Mouse (Mus musculus): ENCODE data around the gene Prom1. TPM values are rescaled to one million over a fixed set of nuclear protein-coding genes. Genes with fewer than 3 reads are reported as not detected.
"Not testable (repeated sequence)": the region's sequence is repeated elsewhere in the genome, so short reads cannot be mapped to it uniquely, and the experiment has no call there.

The Prom1 gene
- 8.0 and 8.1 TPM in 2 replicates for polyA plus RNA-seq (2015; fragmentation: Nextera tagmentation; extraction: Ambion mirVana)

DNA sequence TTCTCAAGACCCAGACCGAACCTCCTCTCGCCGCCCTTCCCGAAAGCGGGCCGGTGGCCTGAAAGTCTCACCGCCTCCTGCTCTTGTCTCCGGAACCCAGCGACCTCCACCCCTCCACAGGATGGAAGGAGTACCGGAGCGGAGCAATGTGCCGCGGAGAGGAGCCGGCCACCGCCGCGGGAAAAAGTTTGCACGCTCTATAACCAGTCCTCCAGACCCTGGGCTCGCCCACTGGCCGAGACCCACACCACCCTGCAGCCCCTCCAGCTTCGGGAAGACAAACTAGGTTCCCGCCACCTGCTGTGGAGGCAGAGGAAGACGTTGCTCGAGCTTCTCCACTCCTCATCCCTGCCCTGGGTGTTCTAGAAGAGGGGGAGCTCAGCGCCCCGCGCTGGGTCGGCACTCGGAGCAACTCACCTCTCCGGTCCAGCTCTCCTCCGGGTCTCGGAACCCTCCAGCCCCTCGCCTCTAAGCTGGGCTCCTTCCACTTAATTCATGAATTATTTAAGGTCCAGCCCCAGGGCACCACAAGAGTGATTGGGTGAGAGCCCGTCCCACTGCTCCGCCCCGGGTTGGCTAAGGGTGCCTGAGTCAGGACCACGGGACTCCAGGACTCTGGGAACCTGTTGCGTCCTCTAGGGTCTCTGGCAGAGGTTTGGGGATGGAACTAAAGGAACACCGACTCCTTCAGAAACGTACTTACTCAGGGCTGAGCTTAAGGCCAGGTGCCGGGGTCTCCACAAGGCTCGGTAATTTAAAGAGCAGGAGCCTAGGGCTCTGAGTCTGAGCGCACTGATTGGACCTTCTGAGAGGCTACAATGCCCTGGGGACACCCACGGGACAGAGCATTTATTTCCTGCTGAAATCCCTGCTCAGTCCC, at the start of gene Prom1:
TSS of gene Prom1 (minus strand) at position 802 of the 880 bp plus-strand sequence.
- H3K4me3 ChIP-seq (ENCODE audit: low read length) = peak within 1 kb of the TSS; percentile 70
- ATAC-seq (replicated peaks; ENCODE audit: extremely low read depth, insufficient read depth, low FRiP score) = peak; percentile 59
- H3K27ac ChIP-seq (ENCODE audit: low read length) = no peak within 1 kb of the TSS; the same call in 1 of the 2 replicates
- no peaks in the 10 kb centered on the region for H3K36me3 ChIP-seq (ENCODE audit: control insufficient read depth, insufficient read depth)
- H3K9ac ChIP-seq (ENCODE audit: low read length) = peak within 1 kb of the TSS; percentile 82
- H3K4me1 ChIP-seq (ENCODE audit: control insufficient read depth, insufficient read depth, low read length) = no peaks in the 10 kb centered on the region
- WGBS = 2% methylated on average over 44 of the region's 44 CpGs
- peaks cover 23% of the 10 kb centered on the region for H3K27me3 ChIP-seq (ENCODE audit: control insufficient read depth, insufficient read depth, low read length)
- H3K4me2 ChIP-seq (ENCODE audit: low read depth, low read length) = peak within 1 kb of the TSS; percentile 99
- no peaks in the 10 kb centered on the region for H3K9me3 ChIP-seq (replicated peaks; ENCODE audit: control insufficient read depth, low read length)

DNA sequence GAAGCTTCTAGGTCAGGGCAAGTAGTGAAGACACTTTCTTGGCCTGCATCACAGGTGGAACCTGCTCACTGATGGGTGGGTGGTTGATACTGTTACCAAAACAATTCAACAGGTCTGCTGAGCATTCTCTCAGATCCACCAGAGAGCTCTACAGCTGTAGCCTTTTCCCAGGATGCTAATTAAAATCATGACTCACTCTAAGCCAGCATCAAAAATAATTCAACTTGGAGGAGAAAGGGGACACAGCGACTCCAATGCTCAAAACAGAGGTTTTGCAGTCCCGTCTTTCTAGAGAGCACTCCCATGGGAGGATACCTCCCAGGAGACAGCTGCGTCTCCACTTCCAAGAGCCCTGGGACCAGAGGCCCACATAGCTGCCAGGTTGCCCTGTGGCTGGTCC, 45.9 kb upstream of the Prom1 start:
- ATAC-seq (replicated peaks; ENCODE audit: extremely low read depth, insufficient read depth, low FRiP score) = no peak
- 76% methylated on average over 3 of the region's 3 CpGs for WGBS
- no peaks in the 10 kb centered on the region for H3K36me3 ChIP-seq (ENCODE audit: control insufficient read depth, insufficient read depth)
- no peak overlapping the region for H3K4me2 ChIP-seq (ENCODE audit: low read depth, low read length)
- no peak overlapping the region for H3K9ac ChIP-seq (ENCODE audit: low read length)
- H3K4me1 ChIP-seq (ENCODE audit: control insufficient read depth, insufficient read depth, low read length) = no peaks in the 10 kb centered on the region
- H3K9me3 ChIP-seq (replicated peaks; ENCODE audit: control insufficient read depth, low read length) = peaks cover 6% of the 10 kb centered on the region
- H3K27ac ChIP-seq (ENCODE audit: low read length) = no peak overlapping the region
- no peaks in the 10 kb centered on the region for H3K27me3 ChIP-seq (ENCODE audit: control insufficient read depth, insufficient read depth, low read length)
- H3K4me3 ChIP-seq (ENCODE audit: low read length) = no peak overlapping the region

DNA sequence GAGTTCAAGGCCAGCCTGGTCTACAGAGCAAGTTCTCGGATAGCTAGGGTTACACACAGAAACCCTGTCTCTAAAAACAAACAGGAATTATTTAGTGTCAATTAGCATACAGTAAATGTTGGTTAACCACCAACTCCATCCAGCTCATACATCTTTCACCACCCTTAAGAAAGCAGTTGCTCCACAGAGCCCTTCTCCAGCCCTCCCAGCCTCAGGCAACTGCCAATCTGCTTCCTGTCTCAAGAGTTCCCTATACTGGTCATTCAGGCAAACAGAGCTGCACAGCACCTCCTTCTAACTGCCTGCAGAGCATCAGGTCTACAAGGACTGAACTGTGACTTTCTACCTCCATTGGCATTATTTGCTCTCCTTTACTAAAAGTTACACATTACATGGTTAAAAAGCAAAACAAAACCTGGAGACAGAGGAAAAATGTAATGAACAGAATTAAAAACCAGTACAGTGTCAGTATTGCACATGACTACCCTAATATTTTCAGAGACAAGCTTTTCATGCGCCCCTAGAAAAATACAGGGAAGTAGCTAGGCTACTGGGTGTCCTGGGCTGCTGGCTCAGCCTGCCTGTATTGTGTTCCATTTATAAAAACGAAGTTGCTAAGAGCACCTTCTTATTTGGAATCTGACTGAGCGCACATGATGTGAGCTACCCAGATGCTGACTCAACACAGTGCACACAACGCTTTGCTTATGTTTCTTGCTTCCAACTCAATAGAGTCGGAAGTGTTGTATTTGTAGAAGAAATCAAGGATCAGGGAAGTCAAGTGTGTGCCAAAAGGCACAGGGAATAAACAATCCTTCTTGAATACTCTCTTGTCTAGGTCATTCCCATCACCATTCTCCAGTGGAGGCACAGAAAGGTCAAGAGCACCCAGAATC, 44.9 kb upstream of the Prom1 start:
- no peaks in the 10 kb centered on the region for H3K27me3 ChIP-seq (ENCODE audit: control insufficient read depth, insufficient read depth, low read length)
- no peak overlapping the region for H3K9ac ChIP-seq (ENCODE audit: low read length)
- H3K36me3 ChIP-seq (ENCODE audit: control insufficient read depth, insufficient read depth) = no peaks in the 10 kb centered on the region
- 66% methylated on average over 6 of the region's 6 CpGs for WGBS
- no peak overlapping the region for H3K27ac ChIP-seq (ENCODE audit: low read length)
- H3K4me1 ChIP-seq (ENCODE audit: control insufficient read depth, insufficient read depth, low read length) = no peaks in the 10 kb centered on the region
- no peak overlapping the region for H3K4me2 ChIP-seq (ENCODE audit: low read depth, low read length)
- no peak for ATAC-seq (replicated peaks; ENCODE audit: extremely low read depth, insufficient read depth, low FRiP score)
- H3K4me3 ChIP-seq (ENCODE audit: low read length) = no peak overlapping the region
- H3K9me3 ChIP-seq (replicated peaks; ENCODE audit: control insufficient read depth, low read length) = peaks cover 6% of the 10 kb centered on the region

DNA sequence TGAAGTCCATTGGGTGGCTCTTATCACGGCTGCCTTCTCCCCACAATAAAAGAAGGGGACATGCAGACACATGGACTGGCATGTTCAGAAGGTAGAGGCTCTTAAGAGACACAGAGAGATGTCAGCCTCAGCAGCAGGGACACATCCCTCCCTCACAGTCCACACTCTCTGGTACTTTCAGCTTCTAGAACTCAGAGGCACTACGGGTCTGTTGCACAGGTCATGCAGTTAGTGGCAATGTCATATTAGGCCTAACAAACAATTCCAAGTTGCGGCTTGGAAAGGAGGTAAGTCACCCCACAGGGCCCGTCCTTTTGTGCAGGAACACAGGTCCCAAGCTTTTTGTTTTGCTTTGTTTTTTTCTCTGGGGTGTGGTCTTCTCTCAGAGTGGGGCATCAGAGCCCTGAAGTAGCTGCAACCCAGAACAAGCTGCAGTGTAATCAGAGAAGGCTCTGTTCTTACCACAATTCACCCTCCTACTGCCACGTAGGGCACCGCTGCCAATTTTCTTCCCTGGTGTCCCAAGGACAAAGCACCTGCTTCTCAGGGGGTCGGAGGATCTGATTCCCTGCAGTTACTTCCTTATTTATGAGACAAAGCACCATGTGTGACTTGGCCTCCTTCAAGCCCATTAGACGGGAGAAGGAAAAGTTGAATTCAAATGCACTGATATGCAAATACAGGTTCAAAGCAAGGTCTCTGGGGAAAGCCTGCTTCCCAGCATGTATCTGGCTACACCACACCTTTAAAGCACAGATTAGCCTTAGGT, 41.8 kb upstream of the Prom1 start:
- 52% methylated on average over 8 of the region's 8 CpGs for WGBS
- no peak for ATAC-seq (replicated peaks; ENCODE audit: extremely low read depth, insufficient read depth, low FRiP score)
- Histone ChIP-seq H3K4me1 (ENCODE audit: control insufficient read depth, insufficient read depth, low read length) (no peaks in the 10 kb centered on the region), H3K4me3 (ENCODE audit: low read length) (no peak overlapping the region), H3K9ac (ENCODE audit: low read length) (no peak overlapping the region), H3K4me2 (ENCODE audit: low read depth, low read length) (no peak overlapping the region), H3K27me3 (ENCODE audit: control insufficient read depth, insufficient read depth, low read length) (no peaks in the 10 kb centered on the region), H3K27ac (ENCODE audit: low read length) (no peak overlapping the region), H3K9me3 (replicated peaks; ENCODE audit: control insufficient read depth, low read length) (no peaks in the 10 kb centered on the region), H3K36me3 (ENCODE audit: control insufficient read depth, insufficient read depth) (no peaks in the 10 kb centered on the region)

DNA sequence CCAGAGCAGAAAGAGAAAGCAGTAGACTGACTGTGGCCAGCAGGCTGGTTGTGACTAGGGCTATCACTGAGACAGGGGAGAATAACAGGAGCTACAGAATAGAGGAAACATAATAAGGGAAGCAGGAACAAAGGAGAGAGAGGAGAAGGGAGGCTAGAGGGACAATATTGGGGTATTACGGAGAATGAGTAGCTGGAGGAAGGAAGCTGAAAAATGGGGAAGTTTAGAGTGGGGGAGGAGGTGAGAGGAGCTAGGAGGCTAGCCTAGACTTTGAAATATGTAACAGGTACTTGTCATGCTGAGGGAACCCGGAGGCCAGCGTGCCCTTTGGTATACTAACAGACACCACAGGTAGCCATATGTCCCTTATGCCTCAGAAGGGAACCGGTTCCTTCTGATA, 25.7 kb upstream of the Prom1 start:
- no peak overlapping the region for H3K9ac ChIP-seq (ENCODE audit: low read length)
- 59% methylated on average over 4 of the region's 4 CpGs for WGBS
- no peak overlapping the region for H3K4me3 ChIP-seq (ENCODE audit: low read length)
- no peaks in the 10 kb centered on the region for H3K27me3 ChIP-seq (ENCODE audit: control insufficient read depth, insufficient read depth, low read length)
- no peaks in the 10 kb centered on the region for H3K36me3 ChIP-seq (ENCODE audit: control insufficient read depth, insufficient read depth)
- ATAC-seq (replicated peaks; ENCODE audit: extremely low read depth, insufficient read depth, low FRiP score) = no peak
- H3K4me2 ChIP-seq (ENCODE audit: low read depth, low read length) = no peak overlapping the region
- no peaks in the 10 kb centered on the region for H3K9me3 ChIP-seq (replicated peaks; ENCODE audit: control insufficient read depth, low read length)
- no peaks in the 10 kb centered on the region for H3K4me1 ChIP-seq (ENCODE audit: control insufficient read depth, insufficient read depth, low read length)
- no peak overlapping the region for H3K27ac ChIP-seq (ENCODE audit: low read length)

DNA sequence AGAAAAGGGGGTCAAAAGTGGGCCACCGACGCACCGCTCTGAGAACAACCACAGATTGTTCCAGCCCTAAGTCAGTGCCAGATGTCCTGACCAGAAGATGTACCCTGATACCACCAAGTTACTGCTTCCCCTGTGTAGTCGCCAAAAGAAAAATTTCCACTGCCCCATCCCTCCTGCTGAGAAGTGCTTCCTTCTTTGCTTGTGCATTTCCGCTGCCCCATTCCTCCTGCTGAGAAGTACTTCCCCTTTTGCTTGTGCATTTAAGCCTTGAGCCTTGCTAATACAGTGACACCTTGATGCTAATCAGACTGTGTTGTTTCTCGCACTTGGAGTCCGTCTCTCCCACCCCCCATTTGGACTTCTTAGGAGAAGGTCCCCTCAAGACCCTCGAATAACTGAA, 24.7 kb upstream of the Prom1 start:
- H3K4me2 ChIP-seq (ENCODE audit: low read depth, low read length); ATAC-seq (replicated peaks; ENCODE audit: extremely low read depth, insufficient read depth, low FRiP score); H3K27me3 ChIP-seq (ENCODE audit: control insufficient read depth, insufficient read depth, low read length); H3K4me3 ChIP-seq (ENCODE audit: low read length); H3K9me3 ChIP-seq (replicated peaks; ENCODE audit: control insufficient read depth, low read length); H3K36me3 ChIP-seq (ENCODE audit: control insufficient read depth, insufficient read depth); H3K9ac ChIP-seq (ENCODE audit: low read length); H3K27ac ChIP-seq (ENCODE audit: low read length); H3K4me1 ChIP-seq (ENCODE audit: control insufficient read depth, insufficient read depth, low read length): not testable (repeated sequence)
- 92% methylated on average over 8 of the region's 8 CpGs for WGBS

DNA sequence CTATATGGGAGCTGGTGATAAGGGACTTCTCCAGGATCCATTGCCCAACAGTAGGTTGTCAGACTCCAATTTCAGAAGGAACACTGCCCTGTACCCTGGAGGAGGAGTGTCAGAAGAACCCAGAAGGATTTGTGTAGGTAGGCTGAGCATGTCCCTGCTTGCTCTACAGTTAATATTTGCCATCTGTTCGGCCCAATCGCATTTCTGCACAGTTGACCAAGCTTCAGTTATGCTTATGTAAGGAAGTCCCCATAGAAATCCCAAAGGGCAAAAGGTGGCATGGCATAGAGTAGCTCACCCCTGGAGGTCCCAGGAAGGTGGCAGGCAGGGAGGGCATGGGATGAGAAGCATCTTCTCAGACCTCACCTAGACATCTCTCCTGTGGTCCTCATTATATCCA, 19.6 kb upstream of the Prom1 start:
- Histone ChIP-seq H3K27ac (ENCODE audit: low read length) (no peak overlapping the region), H3K4me3 (ENCODE audit: low read length) (no peak overlapping the region), H3K4me2 (ENCODE audit: low read depth, low read length) (no peak overlapping the region), H3K36me3 (ENCODE audit: control insufficient read depth, insufficient read depth) (no peaks in the 10 kb centered on the region), H3K9ac (ENCODE audit: low read length) (no peak overlapping the region), H3K9me3 (replicated peaks; ENCODE audit: control insufficient read depth, low read length) (no peaks in the 10 kb centered on the region), H3K27me3 (ENCODE audit: control insufficient read depth, insufficient read depth, low read length) (no peaks in the 10 kb centered on the region), H3K4me1 (ENCODE audit: control insufficient read depth, insufficient read depth, low read length) (no peaks in the 10 kb centered on the region)
- 72% methylated on average over 2 of the region's 2 CpGs for WGBS
- ATAC-seq (replicated peaks; ENCODE audit: extremely low read depth, insufficient read depth, low FRiP score) = no peak

DNA sequence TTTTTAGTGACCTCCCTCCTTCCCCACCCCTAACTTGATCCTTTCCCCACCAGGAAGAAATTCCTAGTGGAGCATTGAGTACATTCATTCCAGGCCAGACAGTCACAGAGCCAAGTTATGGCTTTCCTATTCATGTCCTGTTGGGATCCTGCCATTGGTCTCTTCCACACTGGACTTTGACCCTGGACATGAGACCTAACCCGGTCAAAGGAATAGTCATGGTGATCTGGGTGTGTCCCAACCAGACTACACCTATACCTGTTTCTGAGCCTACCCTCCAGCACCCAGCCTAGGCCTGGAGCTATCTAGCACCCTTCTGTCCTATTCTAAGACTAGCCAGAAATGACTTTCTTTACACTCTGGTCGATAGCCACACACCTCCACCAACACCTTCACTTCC, 11.3 kb upstream of the Prom1 start:
- Histone ChIP-seq H3K4me1 (ENCODE audit: control insufficient read depth, insufficient read depth, low read length) (no peaks in the 10 kb centered on the region), H3K27ac (ENCODE audit: low read length) (no peak overlapping the region), H3K4me2 (ENCODE audit: low read depth, low read length) (no peak overlapping the region), H3K9me3 (replicated peaks; ENCODE audit: control insufficient read depth, low read length) (no peaks in the 10 kb centered on the region), H3K4me3 (ENCODE audit: low read length) (no peak overlapping the region), H3K9ac (ENCODE audit: low read length) (no peak overlapping the region), H3K27me3 (ENCODE audit: control insufficient read depth, insufficient read depth, low read length) (no peaks in the 10 kb centered on the region), H3K36me3 (ENCODE audit: control insufficient read depth, insufficient read depth) (no peaks in the 10 kb centered on the region)
- WGBS = 78% methylated on average over 2 of the region's 2 CpGs
- ATAC-seq (replicated peaks; ENCODE audit: extremely low read depth, insufficient read depth, low FRiP score) = no peak
